Mouse (Mus musculus) midbrain, embryonic 16.5 days (tissue): ENCODE results near the gene Necap2. TPM values are rescaled to one million over a fixed set of nuclear protein-coding genes. Genes with fewer than 3 reads are reported as not detected.
A peak's percentile ranks its signal among the peaks of the same experiment; 100 is the strongest.

Experiments used
- ATAC-seq: fragments of 200-750 bp; cut with Nextera tagmentation; 2 replicates; pipeline ENCODE4 v1.8.0; 2017; ENCODE audit warnings: moderate TSS enrichment
- H3K27ac ChIP-seq: fragments of 300-500 bp; sonication (generic); 2 replicates; pipeline ENCODE4 v1.5.1; 2014; ENCODE audit warnings: mild to moderate bottlenecking, low read length, mixed read lengths
- H3K27me3 ChIP-seq: fragments of 300-500 bp; sonication (generic); 2 replicates; pipeline ENCODE4 v1.6.1; 2014; ENCODE audit warnings: low read depth, low read length, mixed read lengths; ENCODE audit not compliant: control insufficient read depth, insufficient read depth
- H3K36me3 ChIP-seq: fragments of 300-500 bp; sonication (generic); 2 replicates; pipeline ENCODE4 v1.6.1; 2014; ENCODE audit warnings: mild to moderate bottlenecking, low read length, moderate library complexity, mixed read lengths; ENCODE audit not compliant: control insufficient read depth, insufficient read depth
- H3K4me1 ChIP-seq: fragments of 300-500 bp; sonication (generic); 2 replicates; pipeline ENCODE4 v1.6.1; 2014; ENCODE audit warnings: mild to moderate bottlenecking, low read length, mixed read lengths; ENCODE audit not compliant: control insufficient read depth, insufficient read depth
- H3K4me2 ChIP-seq: fragments of 300-500 bp; sonication (generic); 2 replicates; pipeline ENCODE4 v1.6.1; 2014; ENCODE audit warnings: mild to moderate bottlenecking, low read length, mixed read lengths
- H3K4me3 ChIP-seq: fragments of 300-500 bp; sonication (generic); 2 replicates; pipeline ENCODE4 v1.5.1; 2014; ENCODE audit warnings: low read depth, mild to moderate bottlenecking, low read length, moderate library complexity, mixed read lengths
- H3K9ac ChIP-seq: fragments of 300-500 bp; sonication (generic); 2 replicates; pipeline ENCODE4 v1.6.1; 2014; ENCODE audit warnings: low read depth, low read length, mixed read lengths
- H3K9me3 ChIP-seq: fragments of 300-500 bp; sonication (generic); replicated peaks from 2 replicates; pipeline ENCODE4 v1.6.1; 2014; ENCODE audit warnings: mild to moderate bottlenecking, low read length, mixed read lengths; ENCODE audit not compliant: control insufficient read depth, poor library complexity, severe bottlenecking
- WGBS: fragments of 180-500 bp; shearing (Covaris S2); extraction: QIAGEN DNeasy Blood & Tissue Kit; methylation state at CpG from one replicate; pipeline ENCODE4 v1.1.7; 2014; 5-methylcytosine and 5-hydroxymethylcytosine counted together
- polyA plus RNA-seq: library from polyadenylated mRNA; unstranded; fragments of >200 nt; fragmentation: Nextera tagmentation; extraction: Ambion mirVana; gene quantifications from 2 replicates; pipeline ENCODE4 v1.2.1, GENCODE M21; 2015

The Necap2 gene
- polyA plus RNA-seq, 1 experiment from 2014 or later: 55.9 TPM

DNA sequence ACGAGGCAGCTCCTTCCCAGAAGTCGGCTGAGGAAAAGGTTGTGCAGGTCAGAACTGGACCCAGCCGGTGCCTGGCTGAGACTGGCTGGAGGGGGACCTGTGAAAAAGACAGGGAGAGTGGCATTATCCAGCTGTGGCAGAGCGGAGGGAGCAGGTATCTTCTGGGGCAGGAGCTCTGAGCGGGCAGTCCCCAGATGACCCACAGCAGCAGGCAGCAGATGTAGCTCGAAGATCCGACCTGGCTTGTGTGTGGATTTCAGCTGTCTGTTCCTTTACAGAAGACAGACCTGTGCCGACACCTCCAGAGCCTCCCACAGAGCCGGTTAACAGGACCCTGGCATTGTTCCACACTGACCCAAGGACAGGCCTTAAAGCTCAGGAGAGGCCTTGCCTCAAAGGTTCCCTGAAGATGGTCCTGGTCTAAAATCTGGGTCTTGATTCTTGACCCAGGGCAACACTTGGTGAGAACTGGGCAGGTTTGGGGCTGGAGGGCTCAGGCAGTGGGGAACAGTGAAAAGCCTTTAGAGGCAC is 10.6 kb downstream of the Necap2 start:
- Histone ChIP-seq H3K27me3 (no peaks in the 10 kb centered on the region), H3K36me3 (peaks cover 42% of the 10 kb centered on the region), H3K9ac (no peak overlapping the region), H3K4me2 (no peak overlapping the region), H3K9me3 (no peaks in the 10 kb centered on the region), H3K27ac (no peak overlapping the region), H3K4me1 (peaks cover 3% of the 10 kb centered on the region; the same call in 1 of the 2 replicates), H3K4me3 (no peak overlapping the region)
- 83% methylated on average over 9 of the region's 9 CpGs for WGBS
- no peak for ATAC-seq

DNA sequence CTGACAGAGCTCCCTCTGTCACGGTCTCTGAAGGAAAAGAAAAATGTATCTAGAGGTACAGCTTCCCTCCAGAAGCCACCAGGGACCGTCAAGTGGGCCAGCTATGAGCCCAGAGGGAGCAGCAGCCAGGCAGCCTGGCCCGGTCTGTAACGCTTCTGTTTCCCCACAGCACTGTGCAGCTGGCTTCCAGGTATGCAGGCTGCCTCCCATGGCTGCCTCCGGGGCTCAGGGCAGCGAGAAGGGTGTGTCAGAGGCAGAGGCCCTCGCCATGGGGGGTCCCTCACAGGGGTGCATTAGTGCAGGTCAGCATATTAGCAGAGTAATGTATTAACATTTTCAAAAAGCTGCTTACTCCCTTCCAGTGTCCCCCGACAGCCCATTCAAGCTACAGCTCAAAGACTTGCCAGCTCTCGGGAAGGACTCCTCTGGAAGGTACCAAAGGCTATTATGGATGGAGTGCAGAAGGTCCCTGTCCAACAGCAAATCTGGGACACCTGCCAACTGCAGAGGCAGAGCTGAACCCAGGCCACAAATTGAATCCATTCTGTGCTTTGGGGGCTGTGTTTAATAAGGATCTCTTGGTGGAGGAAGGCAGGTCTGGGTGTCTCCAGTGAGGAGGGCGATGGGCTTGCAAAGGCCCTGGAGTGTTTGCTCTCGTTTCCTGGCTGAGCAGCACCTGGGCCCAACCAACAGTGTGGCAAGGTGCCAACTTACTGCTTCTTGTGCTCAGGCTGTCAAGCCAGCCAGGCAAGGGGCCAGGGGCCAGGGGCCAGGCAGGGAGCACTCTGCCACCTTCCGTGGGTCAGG is 11.2 kb downstream of the Necap2 start:
- no peak for ATAC-seq
- no peak overlapping the region for H3K4me3 ChIP-seq
- H3K4me1 ChIP-seq: peaks cover 3% of the 10 kb centered on the region; the same call in 1 of the 2 replicates
- WGBS: 76% methylated on average over 12 of the region's 12 CpGs
- H3K27ac ChIP-seq: peak overlapping the region; percentile 33
- no peaks in the 10 kb centered on the region for H3K9me3 ChIP-seq
- no peak overlapping the region for H3K9ac ChIP-seq
- H3K27me3 ChIP-seq: no peaks in the 10 kb centered on the region
- H3K36me3 ChIP-seq: peaks cover 42% of the 10 kb centered on the region
- H3K4me2 ChIP-seq: no peak overlapping the region

DNA sequence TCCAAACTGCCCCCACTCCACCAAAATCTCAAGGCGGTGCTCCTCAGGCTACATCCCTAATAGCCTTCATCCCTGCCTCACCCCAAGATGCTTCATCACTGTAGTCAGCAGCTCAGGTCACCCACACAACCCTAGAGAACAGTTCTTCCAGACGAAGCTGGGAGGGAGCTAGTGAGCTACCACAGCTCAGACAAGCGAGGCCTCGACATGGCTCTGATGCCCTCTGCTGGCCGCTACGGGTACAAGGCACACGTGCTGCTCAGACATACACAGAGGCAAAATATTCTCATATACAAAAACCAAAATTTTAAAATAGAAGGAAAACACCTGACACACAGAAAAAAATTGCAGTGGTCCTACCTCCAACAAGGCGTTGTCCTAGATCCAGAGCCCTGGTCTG is 13.0 kb downstream of the Necap2 start:
- ATAC-seq: peak; percentile 22
- Histone ChIP-seq H3K9ac (no peak overlapping the region), H3K36me3 (peaks cover 30% of the 10 kb centered on the region), H3K27me3 (no peaks in the 10 kb centered on the region), H3K4me3 (no peak overlapping the region), H3K4me2 (no peak overlapping the region), H3K27ac (no peak overlapping the region; the same call in 1 of the 2 replicates), H3K4me1 (peaks cover 3% of the 10 kb centered on the region; the same call in 1 of the 2 replicates), H3K9me3 (no peaks in the 10 kb centered on the region)
- 8% methylated on average over 8 of the region's 8 CpGs for WGBS

DNA sequence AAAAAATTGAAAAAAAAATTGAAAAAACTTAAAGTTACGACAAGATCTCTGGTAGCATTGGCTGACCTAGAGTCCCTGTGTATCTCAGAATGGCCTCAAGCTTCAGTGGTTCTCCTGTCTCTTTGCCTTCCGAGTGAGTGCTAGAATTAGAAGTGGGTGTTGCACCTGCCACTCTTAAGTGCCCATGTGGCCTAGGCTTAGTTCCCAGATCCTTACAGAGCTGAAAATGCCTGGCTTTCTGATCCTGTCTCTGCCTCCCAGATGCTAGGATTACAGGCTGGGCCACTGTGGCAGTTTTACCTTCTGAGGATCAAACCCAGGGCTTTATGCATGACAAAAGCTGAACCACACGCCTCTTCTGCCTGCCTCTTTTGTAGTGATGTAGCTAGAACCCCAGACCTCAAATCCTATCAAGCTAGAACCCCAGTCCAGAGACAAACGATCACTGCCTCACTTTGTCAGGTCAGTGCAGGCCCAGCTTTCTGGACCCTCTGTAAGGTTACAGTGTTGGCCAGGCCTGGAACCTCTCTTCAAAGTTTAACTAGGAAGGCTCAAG is 14.0 kb downstream of the Necap2 start:
- no peak for ATAC-seq
- no peak overlapping the region for H3K27ac ChIP-seq
- H3K27me3 ChIP-seq: no peaks in the 10 kb centered on the region
- H3K9me3 ChIP-seq: no peaks in the 10 kb centered on the region
- WGBS: 80% methylated on average over 4 of the region's 4 CpGs
- H3K36me3 ChIP-seq: peaks cover 25% of the 10 kb centered on the region
- H3K4me3 ChIP-seq: no peak overlapping the region
- H3K9ac ChIP-seq: no peak overlapping the region
- peaks cover 9% of the 10 kb centered on the region for H3K4me1 ChIP-seq
- H3K4me2 ChIP-seq: no peak overlapping the region

DNA sequence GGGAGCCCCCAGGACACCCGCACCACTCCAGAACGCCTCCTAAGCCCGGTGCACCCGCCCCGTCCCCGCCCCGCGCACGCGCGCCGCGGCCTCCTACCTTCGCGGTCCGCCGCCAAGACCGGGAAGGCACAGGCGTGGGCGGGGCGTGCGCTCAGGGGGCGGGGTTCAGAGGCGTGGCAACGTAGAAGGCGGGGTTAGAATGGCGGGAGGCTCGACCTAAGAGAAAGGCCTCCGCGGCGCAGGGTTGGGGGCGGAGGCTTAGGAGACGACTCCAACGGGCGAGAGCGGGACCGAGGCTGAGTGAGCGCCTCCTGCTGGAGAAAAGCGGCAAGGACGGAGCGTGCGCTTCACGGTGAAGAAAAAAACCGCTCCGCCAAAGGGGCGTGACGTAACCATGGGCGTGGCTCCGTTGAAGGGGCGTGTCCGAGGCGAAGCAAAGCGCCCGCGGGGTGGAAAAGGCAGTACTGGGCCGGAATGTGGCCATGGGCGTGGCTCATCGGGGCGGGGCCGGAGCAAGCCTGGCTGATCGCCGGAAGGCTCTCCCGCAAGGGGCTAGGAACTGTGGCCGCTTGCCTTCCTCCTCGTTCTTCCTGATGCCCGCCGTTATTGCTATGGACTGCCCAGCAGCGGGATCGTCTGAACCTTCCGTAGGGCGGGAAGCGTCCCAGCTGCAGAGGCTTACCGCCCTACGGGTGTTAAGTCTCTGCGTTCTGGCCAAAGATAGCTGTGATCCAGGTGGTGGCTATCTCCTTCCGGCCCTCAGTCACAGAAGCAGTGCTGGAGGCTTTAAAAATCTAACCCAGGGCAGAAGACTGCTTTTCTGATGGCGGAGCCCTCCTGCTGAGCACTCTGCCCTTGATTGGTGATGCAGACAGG is 17.5 kb downstream of the Necap2 start, which contains the start of gene Crocc:
Gene Crocc (minus strand): TSS at position 125 of the 876 bp plus-strand sequence.
- Histone ChIP-seq H3K4me2 (peak within 1 kb of the TSS; percentile 59), H3K4me1 (peaks cover 10% of the 10 kb centered on the region), H3K27me3 (no peaks in the 10 kb centered on the region), H3K9me3 (no peaks in the 10 kb centered on the region), H3K4me3 (peak within 1 kb of the TSS; percentile 53), H3K9ac (peak within 1 kb of the TSS; percentile 67), H3K36me3 (no peaks in the 10 kb centered on the region; the same call in 1 of the 2 replicates), H3K27ac (peak within 1 kb of the TSS; percentile 89)
- WGBS: 0% methylated on average over 64 of the region's 77 CpGs
- ATAC-seq: peak; percentile 92

DNA sequence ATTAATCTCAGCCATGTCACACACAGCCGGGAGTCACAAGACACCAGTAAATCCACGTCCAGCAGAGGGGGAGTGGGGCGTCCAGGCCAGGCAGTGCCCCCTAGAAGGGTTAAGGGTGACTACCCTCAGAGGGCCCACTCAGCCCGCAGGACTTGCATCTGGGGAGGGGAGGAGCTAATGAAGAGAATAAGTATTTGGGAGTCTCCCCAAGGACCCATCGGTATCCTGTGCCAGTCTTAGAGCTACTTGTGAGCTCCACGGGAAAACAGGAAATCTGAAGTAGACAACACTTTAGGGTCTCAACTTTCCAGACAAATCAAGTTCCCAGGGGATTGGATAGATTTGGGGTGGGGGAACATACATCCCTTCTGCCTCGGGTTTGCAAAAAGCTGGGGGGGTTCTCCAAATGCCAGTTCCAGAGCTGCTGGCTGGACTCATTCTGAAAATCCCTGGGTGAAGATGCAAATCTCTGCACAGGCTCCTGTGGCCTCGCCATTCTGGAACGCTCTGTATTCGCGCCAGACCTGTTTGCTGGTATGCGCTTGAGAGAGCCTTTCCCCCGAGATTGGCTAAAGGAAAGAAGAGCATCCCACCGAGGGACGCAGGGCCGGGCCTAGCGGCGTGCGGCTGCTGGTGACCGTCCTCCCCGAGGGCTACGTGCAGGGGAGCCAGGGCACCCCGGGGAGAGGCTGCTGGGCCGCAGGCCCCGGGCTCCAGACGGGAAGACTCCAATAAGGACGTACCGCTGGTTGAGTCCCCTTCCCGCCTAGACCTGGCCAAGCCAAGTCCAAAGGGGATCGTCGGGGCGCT is 18.3 kb downstream of the Necap2 start:
- peak overlapping the region; percentile 67 for H3K9ac ChIP-seq
- peaks cover 10% of the 10 kb centered on the region for H3K4me1 ChIP-seq
- H3K27me3 ChIP-seq: no peaks in the 10 kb centered on the region
- no peaks in the 10 kb centered on the region for H3K36me3 ChIP-seq
- peak overlapping the region; percentile 59 for H3K4me2 ChIP-seq
- H3K9me3 ChIP-seq: no peaks in the 10 kb centered on the region
- WGBS: under 1% methylated on average over 31 of the region's 32 CpGs
- H3K4me3 ChIP-seq: peak overlapping the region; percentile 53
- H3K27ac ChIP-seq: peak overlapping the region; percentile 89
- peak; percentile 0; the same call in 1 of the 2 replicates for ATAC-seq

DNA sequence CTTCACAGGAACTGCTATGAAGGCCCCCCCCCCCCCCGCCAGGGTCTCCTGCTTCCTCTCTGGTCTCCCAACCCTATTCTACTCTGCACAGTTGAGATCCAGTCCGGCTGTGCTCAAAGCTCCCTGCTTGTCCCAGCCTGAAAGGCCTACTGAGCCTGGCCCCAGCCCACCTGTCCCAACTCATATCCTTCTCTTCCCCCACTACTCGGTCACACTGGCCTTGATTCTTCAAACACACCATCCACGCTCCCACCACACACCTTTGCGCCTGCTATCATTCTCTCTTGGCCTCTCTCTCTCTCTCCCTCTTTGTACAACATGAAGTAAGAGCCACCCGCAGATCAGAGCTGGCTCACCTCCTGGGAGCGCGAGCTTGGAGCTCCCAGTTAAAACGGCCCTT is 19.3 kb downstream of the Necap2 start:
- no peak overlapping the region for H3K4me3 ChIP-seq
- H3K4me1 ChIP-seq: peaks cover 16% of the 10 kb centered on the region
- H3K27me3 ChIP-seq: no peaks in the 10 kb centered on the region
- 73% methylated on average over 8 of the region's 9 CpGs for WGBS
- no peak for ATAC-seq
- no peak overlapping the region for H3K9ac ChIP-seq
- no peaks in the 10 kb centered on the region for H3K36me3 ChIP-seq
- no peak overlapping the region for H3K27ac ChIP-seq
- no peak overlapping the region for H3K4me2 ChIP-seq
- no peaks in the 10 kb centered on the region for H3K9me3 ChIP-seq

DNA sequence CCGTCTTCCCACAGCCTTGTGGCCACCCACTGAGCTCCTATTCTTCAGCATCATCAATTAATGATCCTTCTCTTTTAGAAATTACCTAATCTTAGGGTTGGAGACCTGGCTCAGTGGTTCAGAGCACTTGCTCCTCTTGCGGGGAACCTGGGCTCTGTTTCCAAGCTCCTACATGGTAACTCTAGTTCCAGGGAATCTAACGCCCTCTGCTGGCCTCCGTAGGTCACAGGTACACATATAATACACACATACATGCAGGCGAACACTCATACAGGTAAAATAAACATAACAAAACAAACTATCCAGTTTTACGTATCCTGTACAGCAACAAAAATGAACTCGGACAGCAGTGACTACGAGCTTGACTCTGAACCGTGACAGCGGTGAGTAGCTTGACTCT is 21.2 kb downstream of the Necap2 start:
- WGBS: 94% methylated on average over 10 of the region's 10 CpGs
- Histone ChIP-seq H3K9ac (no peak overlapping the region), H3K9me3 (no peaks in the 10 kb centered on the region), H3K4me3 (no peak overlapping the region), H3K36me3 (no peaks in the 10 kb centered on the region), H3K27me3 (no peaks in the 10 kb centered on the region), H3K4me1 (peaks cover 31% of the 10 kb centered on the region), H3K27ac (no peak overlapping the region), H3K4me2 (no peak overlapping the region)
- ATAC-seq: no peak
